Mouse (Mus musculus): Measurements from ENCODE around the gene Cox6a2.

The Cox6a2 gene

GRCm38 (mm10) chr7:128206152-128206551, at the start of gene Cox6a2:
TSS of gene Cox6a2 (minus strand) at chr7:128206387.
- no peak for DNase-seq (ENCODE audit: low spot score in 2 of 2)

GRCm38 (mm10) chr7:128255757-128256156, 49.6 kb upstream of the Cox6a2 start:
- DNase-seq (ENCODE audit: low spot score in 2 of 2) = no peak

GRCm38 (mm10) chr7:128254978-128255377, 48.8 kb upstream of the Cox6a2 start:
- DNase-seq (ENCODE audit: low spot score in 2 of 2) = no peak

GRCm38 (mm10) chr7:128252609-128253008, 46.4 kb upstream of the Cox6a2 start:
- no peak for DNase-seq (ENCODE audit: low spot score in 2 of 2)

- DNase-seq (ENCODE audit: low spot score in 2 of 2) = no peak
Measured at GRCm38 (mm10) chr7:128251946-128252345, 45.8 kb upstream of the Cox6a2 start.

GRCm38 (mm10) chr7:128249998-128250397, 43.8 kb upstream of the Cox6a2 start:
- DNase-seq (ENCODE audit: low spot score in 2 of 2) = no peak

- no peak for DNase-seq (ENCODE audit: low spot score in 2 of 2)
Measured at GRCm38 (mm10) chr7:128248081-128249042, 42.2 kb upstream of the Cox6a2 start.

- peak; percentile 63 to 73 for DNase-seq (ENCODE audit: low spot score in 2 of 2)
Measured at GRCm38 (mm10) chr7:128247443-128247842, 41.3 kb upstream of the Cox6a2 start.

- no peak for DNase-seq (ENCODE audit: low spot score in 2 of 2)
Measured at GRCm38 (mm10) chr7:128246496-128247391, 40.6 kb upstream of the Cox6a2 start, which contains the start of gene Tgfb1i1. TSS of gene Tgfb1i1 (plus strand) at chr7:128246812.

GRCm38 (mm10) chr7:128245547-128245946, 39.4 kb upstream of the Cox6a2 start:
- no peak for DNase-seq (ENCODE audit: low spot score in 2 of 2)

GRCm38 (mm10) chr7:128244410-128245025, 38.3 kb upstream of the Cox6a2 start:
- no peak for DNase-seq (ENCODE audit: low spot score in 2 of 2)

- no peak for DNase-seq (ENCODE audit: low spot score in 2 of 2)
Measured at GRCm38 (mm10) chr7:128243921-128244320, 37.7 kb upstream of the Cox6a2 start.

- no peak for DNase-seq (ENCODE audit: low spot score in 2 of 2)
Measured at GRCm38 (mm10) chr7:128242331-128242730, 36.1 kb upstream of the Cox6a2 start.

GRCm38 (mm10) chr7:128240131-128240784, 34.1 kb upstream of the Cox6a2 start:
- no peak for DNase-seq (ENCODE audit: low spot score in 2 of 2)

GRCm38 (mm10) chr7:128238991-128239390, 32.8 kb upstream of the Cox6a2 start:
- peak; percentile 35 to 52 for DNase-seq (ENCODE audit: low spot score in 2 of 2)

- DNase-seq (ENCODE audit: low spot score in 2 of 2) = peak; percentile 100
Measured at GRCm38 (mm10) chr7:128237927-128238778, 32.0 kb upstream of the Cox6a2 start, which contains the start of gene 9130023H24Rik. TSS of gene 9130023H24Rik (minus strand) at chr7:128238031.

- DNase-seq (ENCODE audit: low spot score in 2 of 2) = no peak
Measured at GRCm38 (mm10) chr7:128237593-128237926, 31.4 kb upstream of the Cox6a2 start.

GRCm38 (mm10) chr7:128236856-128237592, 30.8 kb upstream of the Cox6a2 start, which contains the start of gene Armc5:
TSS of gene Armc5 (plus strand) at chr7:128237342.
- peak; percentile 74 to 84 for DNase-seq (ENCODE audit: low spot score in 2 of 2)

- peak; percentile 39 to 65 for DNase-seq (ENCODE audit: low spot score in 2 of 2)
Measured at GRCm38 (mm10) chr7:128236426-128236825, 30.2 kb upstream of the Cox6a2 start.
